Mouse (Mus musculus) heart, embryonic 10.5 days (tissue): ENCODE results near the gene Shroom1. TPM values are rescaled to one million over a fixed set of nuclear protein-coding genes. Genes with fewer than 3 reads are reported as not detected.
"Not testable (repeated sequence)": the region's sequence is repeated elsewhere in the genome, so short reads cannot be mapped to it uniquely, and the experiment has no call there.

Source experiments
- DNase-seq: peaks from one replicate; pipeline ENCODE4 v3.0.0-alpha.2; 2017; ENCODE audit warnings: low spot score
- H3K27ac ChIP-seq: fragments of 300-500 bp; sonication (generic); 2 replicates; pipeline ENCODE4 v1.5.1; 2016; ENCODE audit warnings: mild to moderate bottlenecking
- H3K27me3 ChIP-seq: fragments of 300-500 bp; sonication (generic); 2 replicates; pipeline ENCODE4 v1.6.1; 2016; ENCODE audit warnings: mild to moderate bottlenecking; ENCODE audit not compliant: poor library complexity, insufficient read depth, severe bottlenecking
- H3K36me3 ChIP-seq: fragments of 300-500 bp; sonication (generic); 2 replicates; pipeline ENCODE4 v1.6.1; 2016; ENCODE audit warnings: mild to moderate bottlenecking, moderate library complexity
- H3K4me1 ChIP-seq: fragments of 300-500 bp; sonication (generic); 2 replicates; pipeline ENCODE4 v1.6.1; 2016; ENCODE audit warnings: mild to moderate bottlenecking
- H3K4me3 ChIP-seq: fragments of 300-500 bp; sonication (generic); 2 replicates; pipeline ENCODE4 v1.5.1; 2016; ENCODE audit warnings: mild to moderate bottlenecking, moderate library complexity
- H3K9me3 ChIP-seq: fragments of 300-500 bp; sonication (generic); 2 replicates; pipeline ENCODE4 v1.6.1; 2016; ENCODE audit warnings: mild to moderate bottlenecking, moderate library complexity
- WGBS: fragments of 180-500 bp; shearing (Covaris S2); methylation state at CpG from one replicate; pipeline ENCODE4 v1.1.7; 2016; 5-methylcytosine and 5-hydroxymethylcytosine counted together
- polyA plus RNA-seq: library from polyadenylated mRNA; unstranded; fragments of >200 nt; fragmentation: Nextera tagmentation; extraction: Ambion mirVana; gene quantifications from 2 replicates; pipeline ENCODE4 v1.2.1, GENCODE M21; 2016

Gene Shroom1
- 2.3 and 2.5 TPM in 2 replicates for polyA plus RNA-seq

GRCm38 (mm10) chr11:53456474-53457371 is at the start of gene Shroom1, which contains the start of gene Gm10447:
Gene Shroom1, plus strand, starts transcription at chr11:53457205.
Gene Gm10447, minus strand, starts transcription at chr11:53457110.
- Histone ChIP-seq H3K36me3 (no peaks in the 10 kb centered on the region), H3K9me3 (no peaks in the 10 kb centered on the region), H3K4me3 (peak within 1 kb of the TSS; percentile 69), H3K4me1 (peaks cover 11% of the 10 kb centered on the region; the same call in 1 of the 2 replicates), H3K27ac (peak within 1 kb of the TSS; percentile 84), H3K27me3 (peaks cover 40% of the 10 kb centered on the region)
- 3% methylated on average over 42 of the region's 42 CpGs for WGBS
- DNase-seq: peak; percentile 90

- H3K4me3 ChIP-seq: no peak overlapping the region
Observed at GRCm38 (mm10) chr11:53411738-53412137, 45.3 kb upstream of the Shroom1 start.

GRCm38 (mm10) chr11:53413871-53414270 is 43.1 kb upstream of the Shroom1 start:
- Histone ChIP-seq H3K4me3 (no peak overlapping the region), H3K4me1 (no peaks in the 10 kb centered on the region), H3K27ac (no peak overlapping the region), H3K27me3 (no peaks in the 10 kb centered on the region), H3K9me3 (no peaks in the 10 kb centered on the region), H3K36me3 (peaks cover 95% of the 10 kb centered on the region)
- DNase-seq: no peak
- 93% methylated on average over 4 of the region's 4 CpGs for WGBS

More at GRCm38 (mm10) chr11:53411738-53412137, 45.3 kb upstream of the Shroom1 start:
- Histone ChIP-seq H3K27ac (no peak overlapping the region), H3K36me3 (peaks cover 94% of the 10 kb centered on the region), H3K9me3 (no peaks in the 10 kb centered on the region), H3K27me3 (no peaks in the 10 kb centered on the region), H3K4me1 (no peaks in the 10 kb centered on the region)
- DNase-seq: no peak

- DNase-seq: no peak
- Histone ChIP-seq H3K9me3 (no peaks in the 10 kb centered on the region), H3K4me3 (no peak overlapping the region), H3K27me3 (no peaks in the 10 kb centered on the region), H3K36me3 (peaks cover 76% of the 10 kb centered on the region), H3K27ac (no peak overlapping the region), H3K4me1 (peaks cover 6% of the 10 kb centered on the region; the same call in 1 of the 2 replicates)
Observed at GRCm38 (mm10) chr11:53418048-53418447, 39.0 kb upstream of the Shroom1 start.

GRCm38 (mm10) chr11:53423036-53423435 is 34.0 kb upstream of the Shroom1 start, which contains the start of gene Leap2:
Gene Leap2, minus strand, starts transcription at chr11:53423170.
- DNase-seq: no peak
- no peaks in the 10 kb centered on the region for H3K9me3 ChIP-seq
- peaks cover 30% of the 10 kb centered on the region for H3K36me3 ChIP-seq
- 85% methylated on average over 4 of the region's 4 CpGs for WGBS
- H3K4me3 ChIP-seq: no peak within 1 kb of the TSS
- H3K27me3 ChIP-seq: no peaks in the 10 kb centered on the region
- no peak within 1 kb of the TSS for H3K27ac ChIP-seq
- peaks cover 26% of the 10 kb centered on the region for H3K4me1 ChIP-seq

GRCm38 (mm10) chr11:53424826-53425225 is 32.2 kb upstream of the Shroom1 start:
- Histone ChIP-seq H3K36me3 (peaks cover 27% of the 10 kb centered on the region), H3K27ac (no peak overlapping the region), H3K4me3 (no peak overlapping the region), H3K9me3 (no peaks in the 10 kb centered on the region), H3K27me3 (no peaks in the 10 kb centered on the region), H3K4me1 (peaks cover 31% of the 10 kb centered on the region)
- DNase-seq: no peak
- 69% methylated on average over 2 of the region's 2 CpGs for WGBS

GRCm38 (mm10) chr11:53425251-53425650 is 31.8 kb upstream of the Shroom1 start:
- no peak for DNase-seq
- H3K4me3 ChIP-seq: no peak overlapping the region
- peaks cover 23% of the 10 kb centered on the region for H3K36me3 ChIP-seq
- no peaks in the 10 kb centered on the region for H3K27me3 ChIP-seq
- WGBS: 48% methylated on average over 3 of the region's 3 CpGs
- H3K27ac ChIP-seq: 0 out of 2 replicates have a peak overlapping the region, but pooled peaks have one; percentile 42
- peaks cover 31% of the 10 kb centered on the region for H3K4me1 ChIP-seq
- H3K9me3 ChIP-seq: no peaks in the 10 kb centered on the region

GRCm38 (mm10) chr11:53425711-53426255 is 31.2 kb upstream of the Shroom1 start:
- 0 out of 2 replicates have a peak overlapping the region, but pooled peaks have one; percentile 42 for H3K27ac ChIP-seq
- DNase-seq: no peak
- no peaks in the 10 kb centered on the region for H3K27me3 ChIP-seq
- WGBS: 81% methylated on average over 6 of the region's 6 CpGs
- H3K36me3 ChIP-seq: peaks cover 21% of the 10 kb centered on the region
- peaks cover 31% of the 10 kb centered on the region for H3K4me1 ChIP-seq
- no peaks in the 10 kb centered on the region for H3K9me3 ChIP-seq
- no peak overlapping the region for H3K4me3 ChIP-seq

GRCm38 (mm10) chr11:53426914-53427313 is 30.1 kb upstream of the Shroom1 start:
- H3K27me3 ChIP-seq, H3K9me3 ChIP-seq, H3K4me3 ChIP-seq, DNase-seq: not testable (repeated sequence)
- Histone ChIP-seq H3K36me3 (peaks cover 16% of the 10 kb centered on the region), H3K27ac (0 out of 2 replicates have a peak overlapping the region, but pooled peaks have one; percentile 36), H3K4me1 (peaks cover 38% of the 10 kb centered on the region)
- 47% methylated on average over 3 of the region's 3 CpGs for WGBS

- H3K4me1 ChIP-seq: peaks cover 32% of the 10 kb centered on the region
- H3K36me3 ChIP-seq: peaks cover 16% of the 10 kb centered on the region
- no peak overlapping the region for H3K27ac ChIP-seq
- H3K4me3 ChIP-seq: no peak overlapping the region
- no peaks in the 10 kb centered on the region for H3K27me3 ChIP-seq
- 91% methylated on average over 3 of the region's 3 CpGs for WGBS
- no peaks in the 10 kb centered on the region for H3K9me3 ChIP-seq
- no peak for DNase-seq
Observed at GRCm38 (mm10) chr11:53427993-53428715, 28.9 kb upstream of the Shroom1 start.

GRCm38 (mm10) chr11:53428716-53429057 is 28.3 kb upstream of the Shroom1 start:
- no peak overlapping the region for H3K4me3 ChIP-seq
- no peaks in the 10 kb centered on the region for H3K9me3 ChIP-seq
- no peak overlapping the region for H3K27ac ChIP-seq
- H3K4me1 ChIP-seq: peaks cover 32% of the 10 kb centered on the region
- no peaks in the 10 kb centered on the region for H3K27me3 ChIP-seq
- 94% methylated on average over 5 of the region's 5 CpGs for WGBS
- peaks cover 16% of the 10 kb centered on the region for H3K36me3 ChIP-seq
- no peak for DNase-seq

GRCm38 (mm10) chr11:53429182-53429581 is 27.8 kb upstream of the Shroom1 start:
- Histone ChIP-seq H3K36me3 (peaks cover 16% of the 10 kb centered on the region), H3K4me3 (peak overlapping the region; percentile 88; the same call in 1 of the 2 replicates), H3K27me3 (no peaks in the 10 kb centered on the region), H3K27ac (no peak overlapping the region), H3K4me1 (peaks cover 32% of the 10 kb centered on the region), H3K9me3 (no peaks in the 10 kb centered on the region)
- no peak for DNase-seq

GRCm38 (mm10) chr11:53430300-53430669 is 26.7 kb upstream of the Shroom1 start:
- Histone ChIP-seq H3K36me3 (peaks cover 16% of the 10 kb centered on the region), H3K4me1 (peaks cover 26% of the 10 kb centered on the region), H3K9me3 (no peaks in the 10 kb centered on the region), H3K27me3 (no peaks in the 10 kb centered on the region), H3K4me3 (peak overlapping the region; percentile 88), H3K27ac (peak overlapping the region; percentile 95)
- 0% methylated on average over 34 of the region's 34 CpGs for WGBS
- peak; percentile 81 for DNase-seq
